Mouse (Mus musculus) hindbrain, embryonic 16.5 days (tissue): ENCODE data around the gene Dgkg. TPM values are rescaled to one million over a fixed set of nuclear protein-coding genes. Genes with fewer than 3 reads are reported as not detected.

Experiments used
- ATAC-seq: fragments of 200-750 bp; cut with Nextera tagmentation; 2 replicates; pipeline ENCODE4 v1.8.0; 2017; ENCODE audit warnings: moderate TSS enrichment, moderate library complexity
- H3K27ac ChIP-seq: fragments of 300-500 bp; sonication (generic); 2 replicates; pipeline ENCODE4 v1.5.1; 2014; ENCODE audit warnings: low read depth, mild to moderate bottlenecking, control low read depth, low read length, moderate library complexity
- H3K27me3 ChIP-seq: fragments of 300-500 bp; sonication (generic); replicated peaks from 2 replicates; pipeline ENCODE4 v1.6.1; 2014; ENCODE audit warnings: low read length; ENCODE audit not compliant: control insufficient read depth, insufficient read depth
- H3K36me3 ChIP-seq: fragments of 300-500 bp; sonication (generic); 2 replicates; pipeline ENCODE4 v1.6.1; 2014; ENCODE audit warnings: mild to moderate bottlenecking, low read length, moderate library complexity, mixed read lengths; ENCODE audit not compliant: control insufficient read depth, insufficient read depth
- H3K4me1 ChIP-seq: fragments of 300-500 bp; sonication (generic); 2 replicates; pipeline ENCODE4 v1.6.1; 2014; ENCODE audit warnings: low read depth, low read length; ENCODE audit not compliant: control insufficient read depth, insufficient read depth
- H3K4me2 ChIP-seq: fragments of 300-500 bp; sonication (generic); 2 replicates; pipeline ENCODE4 v1.6.1; 2014; ENCODE audit warnings: mild to moderate bottlenecking, low read length, control low read depth, moderate library complexity
- H3K4me3 ChIP-seq: fragments of 300-500 bp; sonication (generic); 2 replicates; pipeline ENCODE4 v1.5.1; 2014; ENCODE audit warnings: mild to moderate bottlenecking, low read length, control low read depth, moderate library complexity
- H3K9ac ChIP-seq: fragments of 300-500 bp; sonication (generic); 2 replicates; pipeline ENCODE4 v1.6.1; 2014; ENCODE audit warnings: low read depth, mild to moderate bottlenecking, control low read depth, low read length, moderate library complexity
- H3K9me3 ChIP-seq: fragments of 300-500 bp; sonication (generic); 2 replicates; pipeline ENCODE4 v1.6.1; 2014; ENCODE audit warnings: mild to moderate bottlenecking, low read length, moderate library complexity; ENCODE audit not compliant: control insufficient read depth
- WGBS: fragments of 180-500 bp; shearing (Covaris S2); extraction: QIAGEN DNeasy Blood & Tissue Kit; methylation state at CpG from one replicate; pipeline ENCODE4 v1.1.7; 2014; 5-methylcytosine and 5-hydroxymethylcytosine counted together
- polyA plus RNA-seq: library from polyadenylated mRNA; unstranded; fragments of >200 nt; fragmentation: Nextera tagmentation; extraction: Ambion mirVana; gene quantifications from 2 replicates; pipeline ENCODE4 v1.2.1, GENCODE M21; 2015

Gene Dgkg
- polyA plus RNA-seq, 1 experiment from 2014 or later: 6.9 TPM

DNA sequence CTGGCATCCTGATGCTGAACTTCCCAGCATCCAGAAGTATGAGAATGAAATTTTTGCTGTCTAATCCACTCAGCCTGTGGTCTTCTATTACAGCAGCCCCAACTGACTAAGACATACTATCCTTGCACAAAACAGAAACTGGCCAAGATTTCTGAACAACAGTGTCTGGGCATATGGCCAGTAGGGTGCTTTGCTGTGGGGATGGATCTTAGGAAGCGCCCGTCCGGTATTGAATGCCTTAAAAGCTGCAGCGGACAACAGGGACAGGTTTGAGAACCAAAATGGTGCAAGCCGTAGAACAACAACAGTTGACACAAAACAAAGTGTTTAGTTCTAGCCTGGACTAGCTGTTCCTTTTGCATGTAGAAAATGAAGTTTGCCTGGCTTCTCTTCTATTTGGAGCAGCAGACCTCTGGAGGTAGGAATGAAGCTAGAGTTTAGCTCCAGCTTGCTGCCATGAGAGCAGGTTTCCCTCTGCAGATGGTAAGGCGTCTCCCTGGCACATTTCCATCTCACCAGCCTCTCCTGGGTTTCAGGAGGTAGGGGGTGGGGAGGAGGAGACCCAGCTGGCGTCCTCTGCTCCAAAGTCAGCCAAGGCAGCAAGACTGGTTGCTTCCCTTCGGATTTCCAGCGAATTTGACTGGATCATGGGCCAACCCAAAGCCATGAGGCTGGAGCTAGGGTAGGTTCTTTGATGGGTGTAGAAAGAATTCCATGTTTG is 165.4 kb downstream of the Dgkg start:
- no peak for ATAC-seq
- H3K27me3 ChIP-seq: no peaks in the 10 kb centered on the region
- no peaks in the 10 kb centered on the region for H3K9me3 ChIP-seq
- no peaks in the 10 kb centered on the region; the same call in 1 of the 2 replicates for H3K4me1 ChIP-seq
- H3K9ac ChIP-seq: no peak overlapping the region
- no peaks in the 10 kb centered on the region for H3K36me3 ChIP-seq
- WGBS: 73% methylated on average over 9 of the region's 9 CpGs
- H3K4me3 ChIP-seq: no peak overlapping the region
- no peak overlapping the region for H3K4me2 ChIP-seq
- H3K27ac ChIP-seq: no peak overlapping the region

DNA sequence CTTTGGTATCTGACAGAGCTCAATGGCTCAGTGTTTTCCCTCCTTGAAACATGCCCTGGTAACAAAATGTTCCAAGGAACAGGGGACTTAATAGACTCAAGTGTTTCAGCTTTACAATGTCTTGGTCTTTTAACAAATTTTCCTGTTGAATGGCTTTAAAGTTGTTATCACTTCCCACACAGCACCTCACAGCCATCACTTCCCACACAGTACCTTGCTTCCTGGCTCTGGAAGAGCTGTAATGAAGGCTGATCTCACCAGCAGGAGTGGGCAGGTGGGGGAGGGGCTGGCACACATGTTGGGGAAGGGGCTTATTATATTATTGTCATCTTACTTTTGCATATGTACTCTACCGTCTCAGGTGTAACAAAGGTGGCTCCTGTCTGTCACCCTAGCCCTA is 173.1 kb downstream of the Dgkg start:
- Histone ChIP-seq H3K9ac (no peak overlapping the region), H3K36me3 (no peaks in the 10 kb centered on the region), H3K9me3 (no peaks in the 10 kb centered on the region), H3K4me1 (no peaks in the 10 kb centered on the region), H3K27me3 (no peaks in the 10 kb centered on the region), H3K4me2 (no peak overlapping the region), H3K4me3 (no peak overlapping the region), H3K27ac (no peak overlapping the region)
- 91% methylated on average over 1 of the region's 1 CpGs for WGBS
- ATAC-seq: no peak

DNA sequence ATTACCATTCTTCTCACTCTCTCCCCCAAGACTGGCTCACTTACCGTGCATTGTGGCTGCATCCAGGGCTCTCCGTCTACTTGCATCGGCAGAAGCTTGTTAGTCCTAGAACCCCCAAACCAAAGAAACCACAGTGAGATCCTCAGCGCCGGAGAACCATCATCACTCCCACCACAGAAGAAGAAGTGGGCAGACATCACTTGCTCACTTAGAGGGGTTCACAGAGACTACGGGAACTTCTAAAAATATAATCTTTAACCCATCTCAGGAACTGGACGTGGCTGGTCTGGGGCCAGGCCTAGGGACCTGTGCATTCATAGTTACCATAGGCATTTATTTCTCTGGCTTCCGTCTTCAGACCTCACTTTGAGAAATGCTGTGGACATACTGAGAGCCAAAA is 177.7 kb downstream of the Dgkg start:
- ATAC-seq: no peak
- H3K36me3 ChIP-seq: no peaks in the 10 kb centered on the region
- no peaks in the 10 kb centered on the region for H3K4me1 ChIP-seq
- 90% methylated on average over 8 of the region's 8 CpGs for WGBS
- H3K27ac ChIP-seq: no peak overlapping the region
- no peak overlapping the region for H3K4me2 ChIP-seq
- no peak overlapping the region for H3K9ac ChIP-seq
- H3K9me3 ChIP-seq: no peaks in the 10 kb centered on the region
- no peak overlapping the region for H3K4me3 ChIP-seq
- no peaks in the 10 kb centered on the region for H3K27me3 ChIP-seq

DNA sequence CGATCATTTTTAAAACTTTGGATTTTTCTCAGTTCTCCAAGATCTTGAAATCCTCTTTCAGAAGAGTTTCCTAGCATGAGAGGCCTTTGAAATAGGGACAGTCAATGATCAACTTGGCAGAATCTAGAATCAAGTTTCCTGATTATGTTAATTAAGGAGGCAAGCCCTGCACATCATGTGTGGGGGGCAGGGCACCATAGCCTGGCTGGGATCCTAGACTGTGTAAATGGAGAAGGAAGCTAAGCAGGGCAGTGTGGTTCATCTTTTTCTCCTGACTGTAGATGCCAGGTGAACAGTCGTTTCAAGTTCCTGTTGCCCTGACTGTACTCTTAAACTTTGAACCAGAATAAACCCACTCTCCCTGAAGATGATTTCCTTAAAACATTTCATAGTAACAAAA is 185.3 kb downstream of the Dgkg start:
- no peaks in the 10 kb centered on the region for H3K9me3 ChIP-seq
- H3K4me2 ChIP-seq: no peak overlapping the region
- 75% methylated on average over 2 of the region's 2 CpGs for WGBS
- no peak overlapping the region for H3K9ac ChIP-seq
- no peaks in the 10 kb centered on the region for H3K27me3 ChIP-seq
- no peak for ATAC-seq
- H3K27ac ChIP-seq: no peak overlapping the region
- no peaks in the 10 kb centered on the region for H3K36me3 ChIP-seq
- H3K4me1 ChIP-seq: no peaks in the 10 kb centered on the region
- no peak overlapping the region for H3K4me3 ChIP-seq

DNA sequence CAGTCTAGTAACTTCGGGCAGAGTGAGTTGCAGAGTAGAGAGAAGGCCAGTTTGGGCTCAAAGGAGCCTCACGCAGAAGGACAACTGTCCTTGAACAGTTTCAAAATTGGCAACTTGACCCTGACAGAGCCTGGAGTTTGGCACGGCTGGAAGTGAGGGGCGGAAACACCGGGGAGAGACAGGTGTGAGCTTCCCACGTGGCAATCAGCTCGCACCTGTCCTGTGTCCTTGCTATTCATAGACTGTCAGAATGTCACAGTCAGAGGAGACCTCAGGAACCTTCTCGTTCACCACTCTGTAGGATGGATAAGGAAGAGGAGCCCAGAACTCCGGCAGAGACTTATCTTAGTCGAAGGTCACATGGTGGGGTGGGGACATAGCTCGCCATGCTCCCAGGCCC is 187.6 kb downstream of the Dgkg start:
- H3K4me1 ChIP-seq: no peaks in the 10 kb centered on the region
- no peaks in the 10 kb centered on the region for H3K9me3 ChIP-seq
- H3K4me3 ChIP-seq: no peak overlapping the region
- H3K9ac ChIP-seq: no peak overlapping the region
- H3K27me3 ChIP-seq: no peaks in the 10 kb centered on the region
- no peaks in the 10 kb centered on the region for H3K36me3 ChIP-seq
- 86% methylated on average over 11 of the region's 11 CpGs for WGBS
- H3K4me2 ChIP-seq: no peak overlapping the region
- no peak for ATAC-seq
- H3K27ac ChIP-seq: no peak overlapping the region

DNA sequence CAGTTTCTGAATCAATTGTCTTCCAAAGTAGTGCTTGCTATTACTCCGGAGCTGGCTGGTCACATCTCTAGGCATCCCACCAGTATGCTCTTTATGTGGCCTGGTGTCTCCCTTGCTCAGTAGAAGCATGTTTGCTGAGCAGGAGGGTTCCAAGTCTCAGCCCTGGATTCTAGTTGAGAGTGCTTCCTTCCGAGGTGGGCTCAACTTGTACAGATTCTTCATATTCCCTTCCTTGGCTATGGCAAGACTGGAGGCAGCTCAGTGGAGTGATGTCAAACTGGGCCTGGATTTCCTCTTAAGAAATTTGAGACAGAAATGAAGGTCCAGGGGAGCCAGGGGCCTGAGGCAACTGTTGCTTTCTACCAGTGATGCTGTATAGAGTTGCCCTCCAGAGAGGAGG is 189.9 kb downstream of the Dgkg start:
- Histone ChIP-seq H3K27me3 (no peaks in the 10 kb centered on the region), H3K4me1 (no peaks in the 10 kb centered on the region), H3K9me3 (no peaks in the 10 kb centered on the region), H3K27ac (no peak overlapping the region), H3K36me3 (no peaks in the 10 kb centered on the region), H3K4me2 (no peak overlapping the region), H3K4me3 (no peak overlapping the region), H3K9ac (no peak overlapping the region)
- no peak for ATAC-seq
- WGBS: 79% methylated on average over 2 of the region's 2 CpGs

DNA sequence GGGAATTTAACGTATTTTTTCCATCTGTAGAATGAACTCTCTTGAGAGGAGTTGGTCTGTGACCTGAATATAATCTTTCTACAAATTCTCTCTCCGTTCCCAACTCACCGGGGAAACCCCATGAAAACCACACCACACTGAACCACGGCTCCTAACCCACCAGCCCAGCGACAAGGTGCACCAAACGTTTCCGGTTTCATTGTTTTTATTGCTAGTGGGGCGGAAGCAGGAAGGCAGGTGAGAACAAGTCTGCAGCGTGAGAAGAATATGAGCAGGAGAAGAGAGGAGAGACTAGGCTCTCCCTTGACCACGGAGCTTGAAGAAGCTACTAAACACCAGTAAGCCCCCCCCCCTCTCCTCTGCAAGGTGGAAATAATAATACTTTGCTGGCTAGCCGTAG is 190.6 kb downstream of the Dgkg start:
- H3K36me3 ChIP-seq: no peaks in the 10 kb centered on the region
- H3K27ac ChIP-seq: no peak overlapping the region
- no peak overlapping the region for H3K4me3 ChIP-seq
- no peak for ATAC-seq
- no peaks in the 10 kb centered on the region for H3K4me1 ChIP-seq
- no peak overlapping the region for H3K4me2 ChIP-seq
- H3K27me3 ChIP-seq: no peaks in the 10 kb centered on the region
- H3K9ac ChIP-seq: no peak overlapping the region
- 81% methylated on average over 11 of the region's 11 CpGs for WGBS
- no peaks in the 10 kb centered on the region for H3K9me3 ChIP-seq

DNA sequence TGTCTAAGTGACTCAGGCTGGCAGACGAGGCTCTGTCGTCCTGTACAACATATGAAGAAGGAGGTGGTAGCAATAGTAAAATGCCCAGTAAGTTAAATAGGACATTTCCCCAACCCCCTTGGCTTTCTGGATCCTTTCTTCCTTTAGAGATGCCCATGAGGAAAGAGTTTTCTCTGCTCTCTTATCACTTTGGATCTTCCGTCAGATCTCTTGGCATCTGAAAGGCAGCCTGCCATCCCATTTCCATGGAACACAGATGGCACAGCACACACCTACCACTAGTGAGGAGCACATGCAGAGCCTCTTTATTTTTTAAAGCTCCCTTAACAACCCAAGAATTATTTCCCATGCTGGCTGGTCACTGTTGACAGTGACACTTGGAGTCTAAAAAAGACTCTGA is 194.8 kb downstream of the Dgkg start:
- H3K27me3 ChIP-seq: no peaks in the 10 kb centered on the region
- no peaks in the 10 kb centered on the region for H3K4me1 ChIP-seq
- no peaks in the 10 kb centered on the region for H3K9me3 ChIP-seq
- no peak for ATAC-seq
- no peak overlapping the region for H3K27ac ChIP-seq
- no peak overlapping the region for H3K4me2 ChIP-seq
- WGBS: 86% methylated on average over 3 of the region's 3 CpGs
- H3K4me3 ChIP-seq: no peak overlapping the region
- H3K9ac ChIP-seq: no peak overlapping the region
- H3K36me3 ChIP-seq: no peaks in the 10 kb centered on the region

DNA sequence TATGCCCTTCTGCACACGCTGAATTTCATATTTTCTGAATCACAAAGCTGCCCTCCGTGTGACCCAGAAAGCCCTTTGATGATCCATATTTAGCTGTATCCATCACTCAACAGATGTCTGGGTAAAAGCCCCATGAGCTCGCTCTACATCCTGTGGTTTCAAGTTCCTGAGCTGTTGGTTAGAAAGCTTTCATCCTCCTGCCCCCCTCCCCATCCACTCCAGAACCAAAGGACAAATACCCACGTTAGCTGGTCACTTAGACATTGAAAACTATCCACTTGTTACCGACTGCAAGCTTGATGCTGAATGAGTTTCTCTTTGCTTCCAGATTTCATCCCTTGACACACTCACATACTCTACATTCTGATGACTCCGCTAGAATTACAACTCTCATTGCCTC is 195.3 kb downstream of the Dgkg start:
- ATAC-seq: no peak
- H3K27me3 ChIP-seq: no peaks in the 10 kb centered on the region
- no peak overlapping the region for H3K27ac ChIP-seq
- no peaks in the 10 kb centered on the region for H3K9me3 ChIP-seq
- H3K4me3 ChIP-seq: no peak overlapping the region
- H3K4me1 ChIP-seq: no peaks in the 10 kb centered on the region
- 72% methylated on average over 6 of the region's 6 CpGs for WGBS
- no peaks in the 10 kb centered on the region for H3K36me3 ChIP-seq
- H3K4me2 ChIP-seq: no peak overlapping the region
- H3K9ac ChIP-seq: no peak overlapping the region

DNA sequence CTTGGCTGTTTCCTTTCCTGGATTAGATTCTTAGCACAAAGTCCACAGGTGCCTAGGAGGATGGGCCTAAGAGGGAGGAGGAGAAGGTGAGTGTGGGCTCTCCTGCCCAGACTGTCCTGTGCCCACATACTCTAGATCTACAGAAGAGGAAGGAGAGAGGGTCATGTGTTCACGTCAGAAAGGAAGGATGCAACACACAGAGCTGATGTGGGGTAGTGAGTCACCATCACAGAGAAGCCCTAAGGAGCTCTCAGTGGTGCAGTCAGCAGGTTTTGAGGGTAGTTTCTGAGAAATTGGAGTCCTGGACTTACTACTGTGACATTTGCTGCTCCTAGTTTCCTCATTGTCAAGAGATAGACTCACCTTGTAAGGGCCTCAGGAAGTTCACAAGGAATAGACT is 196.1 kb downstream of the Dgkg start:
- H3K9ac ChIP-seq: no peak overlapping the region
- H3K27me3 ChIP-seq: no peaks in the 10 kb centered on the region
- no peaks in the 10 kb centered on the region for H3K36me3 ChIP-seq
- no peak overlapping the region for H3K4me3 ChIP-seq
- ATAC-seq: no peak
- no peak overlapping the region for H3K27ac ChIP-seq
- WGBS: 65% methylated on average over 1 of the region's 1 CpGs
- H3K4me2 ChIP-seq: no peak overlapping the region
- no peaks in the 10 kb centered on the region for H3K4me1 ChIP-seq
- H3K9me3 ChIP-seq: no peaks in the 10 kb centered on the region
